Mouse (Mus musculus) regulatory T cell (primary cell): ENCODE data around the gene Gm20388.

Experiments
- in situ Hi-C: fragments of 300-600 bp; cut with MboI, MseI; formaldehyde crosslinking; loops from one replicate; pipeline ENCODE4 v1.15.1; 2025; ENCODE audit warnings: high pct_unique_total_duplicates

Gene Gm20388

DNA sequence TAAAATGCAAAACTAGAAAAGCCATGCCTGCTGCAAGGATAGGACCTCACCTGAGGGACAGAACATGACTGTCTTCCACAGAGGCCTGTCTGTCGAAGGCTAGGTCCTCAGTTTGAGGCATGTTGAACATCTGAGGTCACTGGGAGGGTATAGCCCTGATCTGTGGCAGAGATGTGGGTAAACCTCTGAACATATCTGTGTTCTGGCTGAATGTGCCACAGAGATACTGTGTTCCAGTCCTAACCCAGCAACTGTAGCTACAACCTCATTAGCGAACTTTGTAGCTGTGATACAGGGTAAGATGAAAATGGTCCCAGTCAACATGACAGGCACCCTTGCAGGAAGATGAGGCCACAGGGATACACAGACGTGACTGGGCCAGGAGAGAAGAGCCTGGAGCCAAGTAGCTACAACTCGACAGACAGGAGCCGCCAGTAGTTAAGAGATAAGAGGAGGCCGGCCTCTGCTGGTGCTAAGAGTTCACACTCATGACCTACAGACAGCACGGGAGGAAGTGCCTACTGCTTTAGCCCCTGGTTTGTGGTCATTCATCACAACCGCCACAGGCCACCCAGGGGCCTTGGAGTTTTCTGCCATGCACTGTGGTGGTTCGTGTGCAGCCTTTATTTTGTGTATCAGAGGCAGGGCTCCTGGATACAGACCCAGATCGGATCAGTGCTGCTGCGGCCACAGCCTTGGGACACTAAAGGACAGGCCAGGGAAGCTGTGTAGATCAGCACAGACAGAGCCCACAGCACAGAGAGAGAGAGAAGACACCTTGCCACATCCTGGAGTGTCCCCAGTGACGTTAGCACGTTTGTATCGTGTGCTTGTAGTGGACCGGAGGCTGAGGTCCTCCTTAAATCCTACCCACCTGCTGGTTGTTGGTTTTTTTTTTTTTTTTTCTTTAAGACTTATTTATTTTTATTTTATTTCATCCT is 2439.0 kb downstream of the Gm20388 start:
- in situ Hi-C loops = loop anchor here (10.0 kb wide), 1 partner anchor 1365 kb away; no protein-coding TSS in a partner anchor

DNA sequence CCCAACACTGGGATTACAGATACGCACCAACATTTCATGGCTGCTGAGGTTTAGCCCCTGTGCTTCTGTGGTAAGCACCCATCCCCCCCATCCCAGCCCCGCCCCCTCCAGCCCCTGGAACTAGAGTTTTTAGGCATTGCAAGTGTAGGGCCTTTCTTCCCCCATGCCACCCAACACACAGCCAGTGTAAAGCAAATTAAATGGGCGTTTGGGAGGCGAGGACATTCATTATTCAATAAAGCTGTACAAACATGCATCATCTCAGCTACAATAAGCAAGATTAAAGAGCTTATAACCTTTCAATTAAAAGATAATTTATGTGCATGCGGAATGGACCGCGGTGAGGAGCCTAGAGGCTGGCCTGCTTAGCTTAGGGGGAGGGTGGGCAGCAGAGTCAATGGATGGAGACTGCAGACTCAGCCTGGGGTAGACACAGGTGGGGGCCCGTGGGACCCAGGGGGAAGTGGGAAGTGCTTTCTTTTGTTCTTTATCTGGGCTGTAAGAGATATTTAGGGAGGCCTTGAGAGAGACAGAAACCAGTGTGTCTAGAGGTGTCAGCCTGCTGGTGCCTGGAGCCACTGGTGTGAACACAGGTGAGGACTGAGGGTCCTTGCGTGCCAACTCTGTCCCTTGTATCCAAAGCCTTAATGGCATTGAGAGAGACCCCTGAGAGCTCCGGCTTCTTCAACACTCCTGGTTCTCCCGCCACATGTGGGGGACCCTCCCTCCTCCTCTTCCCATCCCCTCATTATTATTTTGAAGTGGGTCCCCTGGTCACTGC is 2439.9 kb downstream of the Gm20388 start:
- in situ Hi-C loops = no loop called here

DNA sequence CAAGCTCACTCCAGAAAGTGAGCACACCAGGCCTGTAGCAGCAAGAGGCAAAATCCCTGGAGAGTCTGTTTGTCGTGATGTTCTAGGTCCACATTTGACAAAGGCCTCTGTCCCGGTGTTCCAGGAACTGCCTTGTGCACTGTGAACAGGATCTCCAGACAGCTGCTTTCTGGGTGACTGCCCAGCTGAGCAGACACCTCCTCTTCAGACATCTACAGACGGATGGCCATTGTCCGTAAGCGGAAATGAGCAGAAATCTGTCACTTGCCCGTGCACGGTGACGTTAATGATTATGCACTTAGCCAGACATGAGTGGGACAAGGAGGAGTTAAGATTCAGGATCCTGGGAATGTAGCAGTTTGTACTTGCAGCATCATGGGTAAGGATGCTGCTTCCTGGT is 2443.5 kb downstream of the Gm20388 start:
- in situ Hi-C loops = no loop called here

DNA sequence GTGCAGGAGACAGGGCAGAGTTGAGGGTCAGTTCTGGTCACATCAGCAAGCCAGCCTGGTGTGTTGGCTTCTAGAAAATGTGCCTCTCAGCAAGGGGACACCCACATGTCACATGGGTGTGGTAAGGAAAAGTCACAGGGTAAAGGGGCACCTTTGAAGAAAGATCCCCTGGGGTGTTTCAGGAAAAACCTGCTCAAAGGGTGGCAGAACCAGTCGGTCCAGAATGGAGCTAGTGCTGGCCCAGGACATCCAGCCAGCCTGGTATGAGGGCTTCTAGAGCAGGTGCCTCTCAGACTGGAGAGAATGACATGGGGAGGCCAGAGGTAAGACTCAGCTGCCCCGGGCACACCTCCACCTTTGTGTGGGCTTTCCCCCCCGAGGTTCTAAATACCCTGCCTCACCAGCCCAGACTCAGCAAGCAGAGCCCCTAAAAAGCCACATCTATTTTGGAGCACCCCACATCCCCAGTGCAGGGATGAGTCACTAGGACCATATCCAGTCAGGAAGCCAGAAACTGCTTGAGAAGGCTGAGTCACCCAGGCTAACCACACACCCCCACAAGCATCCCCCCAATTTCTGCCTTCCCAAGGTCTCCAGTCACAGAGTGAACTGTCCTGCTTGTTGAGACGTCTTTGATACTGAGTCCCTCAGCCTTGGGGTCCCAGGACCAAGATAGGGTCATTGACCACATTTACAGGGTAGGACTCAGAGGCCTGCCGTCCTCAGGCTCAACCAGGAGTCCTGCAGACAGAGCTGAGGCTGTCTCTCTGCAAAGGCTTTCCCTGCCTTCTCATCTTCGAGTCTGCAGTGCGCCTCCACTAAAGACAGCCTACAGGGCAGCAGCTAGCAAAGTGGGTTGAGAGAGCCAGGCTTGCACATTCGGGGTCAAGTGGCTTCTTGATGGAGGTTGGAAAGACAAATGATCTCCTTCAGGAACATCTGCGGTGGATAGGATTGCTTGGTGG is 2445.3 kb downstream of the Gm20388 start:
- in situ Hi-C loops = no loop called here

DNA sequence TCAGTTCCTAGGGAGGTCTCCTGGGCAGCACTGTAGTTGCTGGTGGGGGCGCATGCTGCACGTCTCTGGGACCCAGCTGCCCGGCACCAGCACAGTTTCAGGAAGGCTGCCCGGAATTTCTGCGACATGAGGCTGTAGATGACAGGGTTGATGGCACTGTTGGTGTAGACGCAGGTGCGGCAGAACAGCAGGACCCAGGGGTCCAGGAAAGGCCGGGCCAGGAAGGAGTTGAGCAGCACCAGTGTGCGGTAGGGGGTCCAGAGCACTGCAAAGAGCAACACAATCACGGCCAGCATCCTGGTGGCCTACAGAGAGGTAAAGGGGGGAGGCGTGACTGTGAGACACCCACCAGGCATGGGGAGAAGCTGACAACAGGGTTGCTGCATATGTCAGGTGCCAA is 2446.6 kb downstream of the Gm20388 start:
- in situ Hi-C loops = no loop called here

DNA sequence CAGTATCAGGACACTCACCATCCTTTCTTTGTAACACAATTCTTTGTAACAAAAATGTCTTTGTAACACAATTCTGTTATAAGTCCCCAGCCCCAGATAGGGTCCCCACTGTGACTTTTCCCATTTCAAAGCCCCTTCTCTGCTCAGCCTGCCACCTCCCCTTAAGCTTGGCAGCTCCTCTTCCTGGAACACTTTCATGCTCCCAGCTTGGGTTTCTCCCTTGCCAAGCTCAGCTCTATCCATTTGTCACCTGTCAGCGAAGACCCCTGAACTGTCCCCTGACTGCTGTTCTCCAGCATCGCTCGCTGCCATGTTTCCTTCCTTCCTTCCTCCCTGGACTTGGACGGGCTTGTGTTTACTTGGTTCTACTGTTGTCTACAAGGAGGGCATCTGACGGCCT is 2447.0 kb downstream of the Gm20388 start:
- in situ Hi-C loops = no loop called here

DNA sequence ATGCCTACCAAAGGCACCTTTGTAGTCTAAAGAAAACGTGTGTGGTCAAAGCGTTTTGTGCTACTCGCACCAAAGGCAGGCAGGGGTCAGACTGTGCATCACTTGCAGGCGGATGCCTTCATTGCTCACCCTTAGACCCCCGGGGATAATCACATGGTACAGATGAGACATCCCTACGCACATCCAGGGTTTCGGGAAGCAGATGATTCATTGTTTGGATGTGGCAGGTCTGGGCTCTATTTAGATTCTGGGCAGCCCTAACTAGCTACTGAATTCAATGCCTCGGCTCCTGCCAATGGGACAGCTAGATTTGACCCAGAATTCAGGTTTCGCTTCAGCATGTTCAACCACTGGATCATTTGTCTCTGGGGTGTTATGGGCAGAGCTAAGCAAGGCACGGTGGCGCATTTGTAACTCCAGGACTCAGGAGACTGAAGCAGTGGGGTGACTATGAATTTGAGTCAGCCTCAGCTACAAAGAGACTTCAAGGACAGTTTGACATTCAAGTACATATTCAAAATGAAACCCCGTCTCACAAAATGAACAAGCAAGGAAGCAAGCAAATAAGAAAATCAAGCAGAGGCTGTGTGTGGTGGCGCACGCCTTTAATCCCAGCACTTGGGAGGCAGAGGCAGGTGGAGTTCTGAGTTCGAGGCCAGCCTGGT is 2448.6 kb downstream of the Gm20388 start:
- in situ Hi-C loops = no loop called here

DNA sequence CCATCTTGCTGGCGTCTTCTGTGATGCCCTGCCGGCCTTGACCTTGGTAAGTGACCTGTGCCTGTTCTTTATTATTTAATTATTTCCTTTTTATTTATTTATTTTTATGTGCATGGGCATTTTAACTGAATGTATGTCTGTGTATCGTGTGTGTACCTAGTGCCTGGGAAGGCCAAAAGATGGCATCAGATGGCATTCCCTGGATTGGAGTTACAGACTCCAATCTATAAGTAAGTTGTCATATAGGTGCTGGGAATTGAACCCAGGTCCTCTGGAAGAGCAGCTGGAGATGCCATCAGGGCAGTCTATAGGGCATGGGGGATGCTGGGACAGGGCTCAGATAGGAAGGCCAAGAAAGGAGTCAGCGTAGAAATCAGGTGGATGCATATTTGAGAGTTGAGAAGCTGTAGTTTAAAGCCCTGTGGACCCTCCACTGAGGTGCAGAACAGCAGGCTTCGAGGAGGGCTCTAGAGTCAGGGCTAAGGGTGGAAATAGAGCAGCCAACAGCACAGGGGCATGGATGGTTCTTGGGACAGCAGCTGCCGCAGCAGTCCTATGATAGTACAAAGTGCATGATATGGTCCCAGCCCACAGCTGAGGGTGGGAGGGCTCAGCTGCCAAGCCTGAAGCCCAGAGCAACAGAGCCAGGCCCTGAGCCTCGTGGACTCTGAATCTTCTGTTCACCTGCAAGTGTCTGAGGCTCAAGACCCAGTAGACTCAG is 2450.2 kb downstream of the Gm20388 start, which contains the start of gene Trhr2:
TSS of gene Trhr2 (minus strand) at position 51 of the 721 bp plus-strand sequence.
- in situ Hi-C loops = no loop called here

DNA sequence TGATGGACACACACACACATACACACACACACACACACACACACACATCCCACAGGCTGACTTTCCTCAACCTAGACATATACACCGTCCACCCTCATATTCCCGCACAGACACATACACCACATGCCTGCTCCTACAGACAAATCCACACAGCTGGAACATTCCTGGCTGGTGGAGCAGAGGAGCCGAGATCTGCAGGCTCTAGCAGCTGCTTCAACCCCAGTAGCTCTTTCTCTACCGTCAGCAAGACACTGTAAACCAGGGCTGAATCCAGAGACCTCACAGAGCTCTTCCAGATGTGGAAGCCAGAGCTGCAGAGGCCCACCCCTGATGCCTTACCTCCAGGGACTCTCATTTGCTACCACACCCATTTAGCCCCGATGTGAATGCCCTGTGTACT is 2451.6 kb downstream of the Gm20388 start:
- in situ Hi-C loops = no loop called here

DNA sequence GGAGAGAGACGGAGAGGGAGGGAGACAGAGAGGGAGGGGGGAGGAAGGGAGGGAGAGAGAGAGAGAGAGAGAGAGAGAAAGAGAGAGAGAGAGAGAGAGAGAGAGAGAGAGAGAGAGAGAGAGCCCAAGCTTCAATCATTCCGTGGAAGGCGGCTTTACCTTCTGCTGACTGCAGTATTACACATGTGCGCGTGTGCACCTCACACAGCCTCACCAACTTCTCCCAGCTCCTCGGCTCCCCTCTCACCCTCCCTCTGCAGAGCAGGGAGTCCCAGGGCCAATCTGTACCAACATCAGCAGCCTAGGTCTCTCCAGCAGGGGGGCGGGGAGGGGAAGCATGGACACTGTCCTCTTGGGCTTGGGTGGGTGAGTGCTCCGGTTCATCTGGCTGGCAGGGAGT is 2452.3 kb downstream of the Gm20388 start:
- in situ Hi-C loops = no loop called here

DNA sequence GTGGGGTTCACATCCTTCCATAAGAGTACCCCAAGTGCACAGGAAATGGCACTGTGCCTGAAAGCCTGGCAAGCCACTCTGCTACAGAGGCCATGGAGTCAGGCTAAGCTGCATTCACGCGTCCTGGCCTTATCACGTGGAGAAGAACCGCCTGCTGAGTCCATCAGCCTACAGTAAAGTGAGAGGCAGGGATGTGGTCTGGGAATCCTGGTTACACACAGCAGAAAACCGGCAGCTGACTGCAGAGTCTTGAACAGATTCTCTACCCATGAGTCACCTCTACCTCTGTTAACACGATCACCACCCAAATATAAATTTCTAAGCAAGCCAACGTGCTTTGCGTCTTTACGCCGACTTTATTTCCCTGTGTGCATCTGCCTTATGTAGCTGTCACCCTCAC is 2457.9 kb downstream of the Gm20388 start:
- in situ Hi-C loops = no loop called here

DNA sequence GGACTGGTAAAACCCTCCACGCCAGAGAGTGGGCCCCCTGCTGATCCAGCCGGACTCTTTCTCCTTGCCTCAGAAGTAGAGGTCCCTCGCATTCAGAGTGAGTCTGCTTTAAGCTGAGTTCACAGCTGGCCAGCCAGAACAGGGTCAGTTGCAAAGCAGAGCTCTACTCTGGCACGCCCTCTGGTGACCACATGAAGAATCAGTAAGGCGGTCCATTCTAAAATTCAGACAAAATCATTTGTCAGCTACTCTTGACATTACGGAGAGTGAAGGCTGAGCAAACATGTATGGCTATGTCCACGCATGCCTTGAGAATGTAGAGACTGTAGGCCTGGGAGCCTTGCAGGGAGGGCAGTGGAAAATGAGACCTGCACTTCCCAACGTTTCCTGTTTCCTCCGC is 2459.0 kb downstream of the Gm20388 start:
- in situ Hi-C loops = loop anchor here (10.0 kb wide), 1 partner anchor 415 kb away; no protein-coding TSS in a partner anchor

DNA sequence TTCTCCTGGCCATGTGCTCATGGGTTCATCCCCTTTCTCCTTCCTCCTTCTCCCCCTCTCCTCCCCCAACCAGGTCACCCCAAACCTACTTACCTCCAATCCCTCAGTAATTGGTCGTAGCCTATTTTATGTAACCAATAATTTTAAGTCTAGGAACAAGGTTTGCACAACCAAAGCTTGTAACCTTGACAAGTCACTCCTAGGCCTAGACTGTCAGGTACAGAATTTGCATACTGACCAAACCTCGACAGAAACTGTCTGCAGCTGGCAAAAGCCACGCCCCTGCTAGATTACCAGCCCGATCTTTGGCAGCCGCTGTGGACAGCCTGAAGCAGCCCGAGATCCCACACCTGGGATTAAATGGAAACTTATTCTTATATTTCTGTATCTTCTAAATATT is 2461.1 kb downstream of the Gm20388 start:
- in situ Hi-C loops = loop anchor here (10.0 kb wide), 1 partner anchor 417 kb away; no protein-coding TSS in a partner anchor

DNA sequence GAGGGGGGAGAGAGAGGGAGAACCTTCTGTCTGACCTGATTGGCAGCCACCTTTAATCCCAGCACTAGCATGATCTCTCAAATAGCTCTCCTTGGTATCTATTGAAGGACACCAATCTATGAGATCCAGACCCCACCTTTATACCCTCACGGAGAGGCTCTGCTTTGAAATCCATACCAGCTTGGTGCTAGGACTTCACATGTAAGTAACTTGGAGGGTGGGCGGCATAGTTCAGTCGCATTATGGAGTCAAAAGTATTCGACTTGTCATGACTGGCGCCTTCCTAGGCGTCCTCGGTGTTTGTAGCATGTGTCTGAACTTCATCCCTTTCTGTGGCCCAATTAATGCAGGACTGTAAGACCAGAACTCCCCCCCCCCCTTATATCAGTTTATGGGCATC is 2464.7 kb downstream of the Gm20388 start:
- in situ Hi-C loops = loop anchor here (5.0 to 10.0 kb wide), 2 partner anchors 97 to 421 kb away; no protein-coding TSS in a partner anchor

DNA sequence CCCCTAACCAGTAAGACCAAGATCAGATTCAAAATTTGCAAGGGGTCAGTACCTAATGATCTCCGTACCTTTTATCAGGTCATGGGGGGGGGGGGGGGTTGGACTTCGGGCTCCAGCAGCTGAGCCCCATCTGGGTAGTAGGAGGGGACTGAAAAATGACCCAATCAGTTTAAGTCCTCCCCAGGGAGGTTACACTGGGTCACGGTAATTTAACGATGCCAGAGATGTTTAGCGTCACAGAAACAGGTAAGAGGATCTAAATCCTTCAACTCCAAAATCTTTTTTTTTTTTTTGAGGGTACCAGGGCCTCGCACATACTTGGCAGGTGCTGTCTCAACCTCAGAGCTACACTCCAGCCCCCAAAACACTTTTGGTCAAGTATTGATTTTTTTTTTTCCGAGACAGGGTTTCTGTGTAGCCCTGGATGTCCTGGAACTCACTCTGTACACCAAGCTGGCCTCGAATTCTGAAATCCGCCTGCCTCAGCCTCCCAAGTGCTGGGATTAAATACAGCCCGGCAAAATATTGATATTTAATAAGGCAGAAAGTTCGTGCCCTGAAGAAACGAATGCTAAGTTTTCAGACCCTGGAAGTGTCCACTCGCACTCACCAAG is 2465.2 kb downstream of the Gm20388 start:
- in situ Hi-C loops = loop anchor here (5.0 to 10.0 kb wide), 2 partner anchors 96 to 421 kb away; no protein-coding TSS in a partner anchor

DNA sequence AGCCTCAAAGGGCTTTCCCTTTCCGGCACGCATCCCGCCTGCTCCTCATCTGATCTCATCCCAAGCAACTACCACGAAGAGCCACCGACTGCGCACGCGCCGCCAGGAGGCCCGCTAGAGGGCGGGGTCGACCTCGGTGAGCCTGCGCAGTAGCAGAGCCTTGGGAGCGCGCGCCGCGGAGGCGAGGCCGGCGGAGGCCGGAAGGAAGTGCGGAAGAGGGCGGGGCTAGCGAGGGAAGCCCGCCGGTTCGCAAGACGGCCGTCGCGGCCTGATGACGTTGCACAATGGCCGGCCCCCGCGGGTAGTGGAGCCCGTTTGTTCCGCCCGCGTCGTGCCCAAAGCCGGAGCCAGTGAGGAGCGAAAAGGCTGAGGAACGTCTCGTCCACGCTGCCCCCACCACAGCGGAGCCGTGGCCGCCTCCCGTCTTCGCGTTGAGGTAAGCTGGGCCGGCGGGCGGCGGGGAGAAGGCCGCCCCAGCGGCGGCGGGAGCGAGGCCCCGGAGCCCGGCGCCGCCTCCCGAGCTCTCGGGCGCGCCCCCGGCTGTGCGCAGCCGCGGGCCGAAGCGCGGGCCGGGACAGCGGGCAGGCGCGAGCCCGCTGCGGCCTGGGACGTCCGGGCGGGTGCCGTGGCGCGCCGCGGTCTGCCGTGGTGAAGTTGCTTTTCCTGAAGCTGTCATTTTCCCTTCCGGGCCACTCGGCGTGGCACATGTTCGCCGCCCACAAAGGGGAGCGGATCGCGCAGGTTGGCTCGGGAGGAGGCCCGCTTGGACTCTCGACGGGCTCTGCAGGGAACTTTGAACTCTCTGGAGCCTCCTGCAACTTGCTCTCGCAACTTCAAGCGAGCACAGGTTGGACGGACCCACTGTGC is 2466.0 kb downstream of the Gm20388 start, which contains the start of gene Zc3h18:
TSS of gene Zc3h18 (plus strand) at position 245 of the 867 bp plus-strand sequence.
- in situ Hi-C loops = loop anchor here (5.0 to 10.0 kb wide), 2 partner anchors 96 to 422 kb away; no protein-coding TSS in a partner anchor

DNA sequence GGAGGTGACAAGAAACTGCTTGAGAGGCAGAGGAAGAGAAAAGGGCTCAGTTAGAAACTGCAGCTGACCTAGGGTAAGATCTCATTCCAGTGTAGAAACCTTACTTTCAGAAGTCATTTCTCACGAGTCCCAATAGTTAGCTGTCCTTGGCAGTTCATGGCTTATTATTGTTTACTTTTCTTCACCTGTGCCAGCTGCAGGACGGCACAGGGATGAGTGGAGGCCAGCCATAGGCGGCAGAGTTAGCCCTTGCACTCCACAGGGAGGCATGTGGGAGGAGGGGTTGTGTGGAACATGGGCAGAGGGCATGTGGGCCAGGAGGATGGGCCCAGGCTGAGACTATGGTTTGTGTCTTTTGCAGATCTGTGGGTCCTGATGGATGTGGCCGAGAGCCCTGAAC is 2472.4 kb downstream of the Gm20388 start:
- in situ Hi-C loops = no loop called here

DNA sequence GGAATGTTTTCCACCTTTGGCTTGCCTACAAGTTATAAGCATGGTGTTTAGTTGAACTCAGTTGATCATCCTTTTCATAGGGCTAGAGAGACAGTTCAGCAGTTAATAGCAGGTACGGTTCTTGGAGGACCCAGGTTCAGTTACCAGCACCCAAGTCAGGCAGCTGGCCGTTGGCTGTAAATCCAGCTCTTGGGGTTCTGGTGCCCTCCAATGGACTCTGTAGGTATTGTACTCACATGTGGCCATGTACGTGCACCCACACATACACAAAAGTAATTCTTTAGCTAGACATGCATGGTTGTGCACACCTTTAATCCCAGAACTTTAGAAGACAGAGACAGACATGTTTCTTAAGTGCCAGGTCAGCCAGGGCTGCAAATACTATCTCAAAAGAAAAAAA is 2478.7 kb downstream of the Gm20388 start:
- in situ Hi-C loops = no loop called here
